Mouse (Mus musculus) kidney, adult 8-10 months (tissue): ENCODE measurements around the gene Krt78.

Experiments
- DNase-seq, 2 experiments: peaks; one replicate each; pipeline ENCODE4 v3.0.0; 2022

The Krt78 gene

GRCm38 (mm10) chr15:101970536-101970935 is 16.4 kb upstream of the Krt78 start:
- peak in 1 of 2 experiments; percentile 54 for DNase-seq

DNA sequence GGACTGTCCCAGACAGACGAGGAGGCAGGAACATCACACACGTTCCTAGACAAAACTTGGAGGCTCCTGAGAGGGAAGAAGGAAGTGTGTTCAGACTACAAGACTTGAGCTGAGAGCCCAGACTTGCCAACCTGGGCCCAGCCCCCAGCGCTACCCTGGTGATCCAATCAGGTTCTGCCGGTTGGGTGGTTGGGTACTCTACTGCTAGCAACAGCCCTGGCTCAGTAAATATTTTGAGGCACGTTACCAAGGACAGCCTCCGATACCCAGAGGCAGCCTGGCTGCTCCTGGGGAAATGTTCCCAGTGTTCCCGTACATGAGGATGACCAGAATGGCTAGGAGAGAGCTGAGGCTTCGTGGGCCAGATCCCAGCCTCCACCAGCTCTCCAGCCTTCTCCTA is 12.7 kb upstream of the Krt78 start:
- DNase-seq = no peak

- no peak for DNase-seq
These were observed 4.8 kb upstream of the Krt78 start for GRCm38 (mm10) chr15:101958891-101959290.

DNA sequence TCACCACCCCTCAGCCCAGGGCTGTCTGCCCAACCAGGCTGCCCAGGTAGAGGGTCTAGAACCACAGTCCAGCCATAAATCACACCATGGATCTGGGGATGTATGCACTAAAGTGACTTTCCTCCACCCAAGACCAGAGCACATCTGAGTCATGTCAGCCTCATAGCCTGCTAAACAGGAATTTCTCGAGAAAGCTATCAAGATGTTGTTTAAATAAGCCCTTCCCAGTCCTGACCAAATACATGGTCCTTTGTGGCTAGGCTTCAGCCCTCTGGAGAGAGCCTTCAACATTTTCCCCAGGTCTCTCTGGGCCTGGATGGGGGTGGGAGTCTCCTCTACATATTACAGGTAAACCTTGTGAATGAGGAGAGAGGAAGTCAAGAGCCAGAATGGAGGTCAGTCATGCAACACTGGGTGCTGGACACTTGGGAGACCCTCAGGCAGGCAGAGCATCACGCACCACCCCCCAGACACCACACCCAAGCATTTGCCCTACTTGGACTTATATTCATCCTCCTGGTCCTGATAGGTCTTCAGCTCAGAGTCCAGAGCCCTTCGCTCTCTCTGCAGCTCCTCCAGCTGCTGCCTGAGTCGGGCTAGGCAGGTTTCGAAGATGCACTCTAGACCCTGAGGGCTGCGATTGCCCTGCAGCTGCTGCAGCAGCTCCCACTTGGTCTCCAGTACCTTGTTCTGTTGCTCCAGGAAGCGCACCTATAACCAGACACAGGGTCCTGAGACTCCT is 1.2 kb downstream of the Krt78 start:
- DNase-seq = no peak

GRCm38 (mm10) chr15:101945430-101945829 is 8.7 kb downstream of the Krt78 start:
- DNase-seq = no peak

GRCm38 (mm10) chr15:101941948-101942347 is 12.1 kb downstream of the Krt78 start:
- no peak for DNase-seq

- DNase-seq = no peak
These were observed 13.7 kb downstream of the Krt78 start, which contains the start of gene Krt79 for GRCm38 (mm10) chr15:101940274-101940829. Gene Krt79 (minus strand): TSS chr15:101940324.

GRCm38 (mm10) chr15:101938600-101939308 is 15.3 kb downstream of the Krt78 start:
- DNase-seq = peak in 1 of 2 experiments; percentile 11

GRCm38 (mm10) chr15:101933024-101933423 is 21.1 kb downstream of the Krt78 start:
- DNase-seq = no peak

DNA sequence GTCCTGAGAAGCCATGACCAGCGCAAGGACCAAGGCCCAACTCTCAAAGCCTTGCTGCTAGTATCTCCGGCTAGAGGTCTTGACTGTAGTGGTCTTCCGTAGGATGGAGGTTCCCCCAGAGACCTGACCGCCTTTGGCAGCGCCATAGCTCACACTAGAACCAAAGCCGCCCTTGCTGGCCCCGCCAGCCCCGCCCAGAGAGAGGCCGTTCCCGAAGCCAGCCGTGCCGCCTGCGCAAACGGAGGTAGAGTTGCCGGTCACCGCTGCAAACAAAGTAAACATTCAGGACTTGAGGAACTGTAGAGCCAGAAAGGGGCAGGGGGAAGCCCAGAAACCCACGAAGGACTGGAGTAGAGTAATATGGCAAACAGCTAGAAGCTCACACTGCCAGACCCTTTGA is 24.4 kb downstream of the Krt78 start:
- DNase-seq = peak in 1 of 2 experiments; percentile 26

DNA sequence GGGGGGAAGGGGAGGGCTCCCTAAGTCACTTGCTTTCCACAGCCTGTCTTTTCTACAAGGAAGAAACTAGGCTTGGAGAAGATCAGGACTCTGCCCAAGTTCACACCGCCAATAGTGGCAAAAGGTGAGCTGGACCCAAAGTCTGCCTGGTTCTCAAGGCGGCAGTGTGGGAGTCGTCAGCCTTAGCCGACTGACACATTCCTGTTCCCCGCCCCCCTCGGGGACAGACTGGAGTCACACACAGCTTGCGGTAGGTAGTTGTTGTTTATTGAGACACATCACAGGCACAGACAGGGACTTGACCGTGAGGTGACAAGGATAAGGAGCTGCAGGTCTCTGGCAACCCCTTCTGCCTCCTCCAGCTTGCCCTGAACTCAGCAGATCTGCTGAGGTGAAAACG is 25.0 kb downstream of the Krt78 start:
- DNase-seq = peak in 1 of 2 experiments; percentile 5

DNA sequence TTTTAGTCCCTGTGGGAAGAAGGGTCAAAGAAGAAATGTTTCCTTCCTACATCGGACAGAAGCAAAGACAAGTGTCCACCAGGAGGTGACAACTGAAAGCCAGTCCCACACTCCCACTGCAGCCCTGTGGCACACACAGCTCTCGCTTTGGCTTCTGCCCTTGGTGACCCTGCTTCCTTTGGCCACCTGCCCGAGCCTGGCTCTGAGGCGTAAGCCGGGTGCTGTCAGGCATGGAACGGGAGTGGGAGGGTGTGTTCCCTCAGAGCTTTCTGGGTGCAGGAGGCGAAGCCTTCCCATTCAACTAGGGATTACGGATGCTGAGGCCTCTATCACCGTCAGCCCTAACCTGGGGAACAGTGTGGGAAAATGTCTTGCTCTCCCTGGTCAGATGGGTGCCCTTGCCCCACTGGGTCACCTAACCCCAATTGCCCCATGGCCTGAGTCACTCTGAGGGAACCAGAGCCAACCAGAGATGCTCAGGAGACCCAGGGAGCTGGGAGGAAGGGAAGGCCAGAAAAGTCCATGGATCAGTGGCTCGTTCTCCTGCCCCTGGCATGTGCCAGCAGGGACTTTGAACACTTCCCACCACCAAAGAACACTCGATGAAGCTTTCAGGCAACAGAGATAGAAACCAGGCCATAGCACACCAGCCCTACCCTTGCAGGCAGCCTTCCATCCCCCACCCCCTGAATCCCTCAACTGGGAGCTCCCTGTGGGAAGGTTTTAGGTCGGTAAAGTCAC is 26.6 kb downstream of the Krt78 start:
- peak; percentile 84 to 87 for DNase-seq

- DNase-seq = no peak
These were observed 29.0 kb downstream of the Krt78 start for GRCm38 (mm10) chr15:101925041-101925440.

- DNase-seq = no peak
These were observed 29.5 kb downstream of the Krt78 start, which contains the start of gene Krt4 for GRCm38 (mm10) chr15:101924635-101925034. Gene Krt4 (minus strand): TSS chr15:101924735.

GRCm38 (mm10) chr15:101922296-101922695 is 31.8 kb downstream of the Krt78 start:
- DNase-seq = no peak

GRCm38 (mm10) chr15:101916072-101916471 is 38.0 kb downstream of the Krt78 start:
- DNase-seq = no peak

DNA sequence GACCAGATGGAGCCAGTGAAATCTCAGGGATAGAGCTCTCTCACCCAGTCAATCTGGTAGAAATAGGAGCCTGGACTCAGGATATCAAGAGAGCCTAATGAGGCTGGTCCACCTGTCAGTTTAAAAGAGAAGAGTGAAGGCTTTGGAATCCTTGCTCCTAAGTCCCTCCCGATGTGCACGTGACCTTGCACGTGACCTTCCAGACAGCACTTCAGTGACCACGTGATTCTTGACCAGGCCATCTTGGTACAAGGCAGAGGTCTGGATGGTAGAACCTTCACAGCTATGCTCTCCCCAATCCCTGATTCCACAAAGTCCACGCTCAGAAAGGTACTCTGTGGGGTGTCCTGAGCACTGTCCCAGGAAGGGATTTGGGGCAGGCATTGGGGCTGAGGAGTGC is 49.2 kb downstream of the Krt78 start:
- DNase-seq = no peak

DNA sequence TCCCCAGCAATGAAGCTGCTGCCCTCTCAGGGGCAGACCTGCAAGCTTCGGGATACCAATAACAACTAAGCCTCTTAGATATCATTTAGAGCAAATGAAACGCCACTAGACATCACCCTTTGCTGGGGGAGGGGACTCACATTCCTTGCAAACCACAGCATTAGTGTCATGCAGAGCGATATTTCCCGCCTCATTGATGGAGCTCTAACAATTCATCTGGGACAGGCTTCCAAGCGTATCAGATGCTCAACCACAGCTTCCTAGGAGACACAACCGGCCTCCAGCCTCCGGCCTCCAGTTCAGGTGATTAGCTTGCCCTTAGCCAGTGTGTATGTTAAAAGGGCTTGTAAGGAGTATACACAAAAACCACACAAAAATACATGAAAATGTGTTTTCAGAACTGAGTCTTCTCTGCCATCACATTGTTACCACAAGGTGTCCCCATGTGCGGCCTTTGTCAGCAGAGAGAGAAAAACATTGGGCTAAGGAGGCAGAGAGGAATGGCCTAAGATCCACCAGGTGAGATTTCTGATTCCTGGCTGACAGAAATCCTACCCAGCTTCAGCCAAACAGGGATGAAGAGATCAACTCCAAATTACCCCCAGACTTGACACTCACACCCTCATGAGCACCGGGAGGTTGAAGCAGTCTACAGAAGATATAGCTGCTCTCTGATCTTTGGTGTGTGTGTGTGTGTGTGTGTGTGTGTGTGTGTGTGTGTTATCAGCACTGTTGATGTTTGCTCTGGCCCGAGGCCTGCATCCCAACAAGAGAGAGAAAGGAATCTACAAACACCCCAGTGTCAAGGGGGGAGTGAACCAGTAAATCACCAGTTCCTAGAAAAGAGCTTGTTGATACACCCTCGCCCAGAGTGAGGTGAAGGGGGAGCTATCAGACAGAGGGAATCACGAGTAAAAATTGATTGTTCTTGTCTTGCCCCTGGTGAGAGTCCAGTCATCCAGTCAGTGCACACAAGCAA is 51.6 kb downstream of the Krt78 start:
- no peak for DNase-seq
